In the genomic region with DNA sequence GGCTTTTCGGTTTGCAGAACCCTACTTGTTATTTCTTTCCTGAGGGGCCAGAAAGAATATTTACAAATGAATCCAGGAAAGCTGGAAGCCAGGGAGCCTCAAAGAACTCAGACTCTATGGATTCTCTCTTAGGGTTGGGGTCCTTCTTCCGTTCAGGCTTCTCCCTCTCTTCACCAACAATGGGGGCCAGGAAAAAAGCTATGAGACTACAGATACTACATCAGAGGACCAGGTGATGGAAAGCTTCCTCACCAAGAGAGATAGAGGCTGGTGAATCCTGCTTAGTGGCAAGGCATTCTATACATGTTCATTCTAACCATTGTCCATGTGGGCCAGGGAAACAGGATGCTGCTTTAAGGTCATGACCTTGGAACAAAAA, we compare ENCODE assay signal across 8 mouse cellular contexts.
DNase-seq lines count a peak whose midpoint lies in the region; ATAC-seq and TF ChIP-seq lines count a peak whose summit lies in the region.
"Had no signal": no experiment of that assay in that cellular context is flagged by ENCODE, and none has a peak within 500 bp of the region (broad histone marks: within the 10 kb centered on the region; RNA-seq: fewer than 3 reads in every experiment).

No protein-coding gene starts in this region.

- no peaks in the 10 kb centered on the region for H3K9me3 ChIP-seq in lung, embryonic 14.5 days (ENCODE audit: low read depth, low read length)
- H3K9me3 ChIP-seq in forebrain, embryonic 15.5 days, result no peaks in the 10 kb centered on the region
- no peaks in the 10 kb centered on the region for H3K9me3 ChIP-seq in intestine, embryonic 16.5 days (ENCODE audit: control insufficient read depth, low read length)
- no peaks in the 10 kb centered on the region for H3K9me3 ChIP-seq in neural tube, embryonic 14.5 days (ENCODE audit: control insufficient read depth, low read length)

- H3K27me3 ChIP-seq in lung, embryonic 14.5 days (ENCODE audit: insufficient read depth, low read length), result no peaks in the 10 kb centered on the region
- no peaks in the 10 kb centered on the region for H3K27me3 ChIP-seq in forebrain, embryonic 15.5 days
- H3K27me3 ChIP-seq in intestine, embryonic 16.5 days (replicated peaks; ENCODE audit: control insufficient read depth, insufficient read depth, low read length), result no peaks in the 10 kb centered on the region
- no peaks in the 10 kb centered on the region for H3K27me3 ChIP-seq in neural tube, embryonic 14.5 days (ENCODE audit: control insufficient read depth, insufficient read depth, low read length)

- no peak for ATAC-seq in lung, embryonic 14.5 days (ENCODE audit: insufficient read depth)
- ATAC-seq in forebrain, embryonic 15.5 days (replicated peaks), result no peak
- ATAC-seq in intestine, embryonic 16.5 days, result peak; percentile 3; the same call in 1 of the 2 replicates
- 0 out of 2 replicates have a peak, but pooled peaks have one; percentile 8 for ATAC-seq in neural tube, embryonic 14.5 days (ENCODE audit: low read depth)

- WGBS in lung, embryonic 14.5 days, result 44% methylated on average over 2 of the region's 2 CpGs
- WGBS in forebrain, embryonic 15.5 days, result 14% methylated on average over 2 of the region's 2 CpGs
- WGBS in intestine, embryonic 16.5 days, result 47% methylated on average over 2 of the region's 2 CpGs
- 0% methylated on average over 2 of the region's 2 CpGs for WGBS in neural tube, embryonic 14.5 days

- DNase-seq in lung, embryonic 14.5 days, result no peak
- no peak for DNase-seq in lung, postnatal 10 days
- DNase-seq in adrenal gland, postnatal 14 days, result no peak
- no peak for DNase-seq in adrenal gland, adult 2 months
- DNase-seq: gastrocnemius, postnatal 25 days had no signal

- no peaks in the 10 kb centered on the region for H3K36me3 ChIP-seq in lung, embryonic 14.5 days (ENCODE audit: insufficient read depth)
- H3K36me3 ChIP-seq in forebrain, embryonic 15.5 days, result no peaks in the 10 kb centered on the region
- no peaks in the 10 kb centered on the region for H3K36me3 ChIP-seq in intestine, embryonic 16.5 days (ENCODE audit: control insufficient read depth, insufficient read depth, low read length)
- H3K36me3 ChIP-seq in neural tube, embryonic 14.5 days (ENCODE audit: control insufficient read depth, insufficient read depth, low read length), result no peaks in the 10 kb centered on the region

- H3K4me1 ChIP-seq in lung, embryonic 14.5 days (ENCODE audit: insufficient read depth), result no peaks in the 10 kb centered on the region
- H3K4me1 ChIP-seq in forebrain, embryonic 15.5 days, result peaks cover 35% of the 10 kb centered on the region
- peaks cover 5% of the 10 kb centered on the region; the same call in 1 of the 2 replicates for H3K4me1 ChIP-seq in intestine, embryonic 16.5 days (ENCODE audit: control insufficient read depth, insufficient read depth, low read length)
- H3K4me1 ChIP-seq in neural tube, embryonic 14.5 days (ENCODE audit: control insufficient read depth, insufficient read depth, low read length), result peaks cover 10% of the 10 kb centered on the region

- TF ChIP-seq CTCF in lung, embryonic 14.5 days (IDR thresholded peaks at IDR 0.05; ENCODE audit: low read depth), result no peak

- no peak overlapping the region for H3K27ac ChIP-seq in lung, embryonic 14.5 days (ENCODE audit: low read depth)
- peak overlapping the region; percentile 94 for H3K27ac ChIP-seq in forebrain, embryonic 15.5 days (replicated peaks)
- H3K27ac ChIP-seq in intestine, embryonic 16.5 days (ENCODE audit: low read length), result no peak overlapping the region
- peak overlapping the region; percentile 66 for H3K27ac ChIP-seq in neural tube, embryonic 14.5 days (ENCODE audit: low read depth, low read length)

- no peak overlapping the region for H3K4me3 ChIP-seq in lung, embryonic 14.5 days (ENCODE audit: low read depth, low read length)
- H3K4me3 ChIP-seq in forebrain, embryonic 15.5 days, result peak overlapping the region; percentile 37
- no peak overlapping the region for H3K4me3 ChIP-seq in intestine, embryonic 16.5 days (ENCODE audit: low read length)
- peak overlapping the region; percentile 23; the same call in 1 of the 2 replicates for H3K4me3 ChIP-seq in neural tube, embryonic 14.5 days (ENCODE audit: low read depth, low read length)

- H3K4me2 ChIP-seq in lung, embryonic 14.5 days, result peak overlapping the region; percentile 46
- H3K4me2 ChIP-seq in forebrain, embryonic 15.5 days (replicated peaks), result peak overlapping the region; percentile 66
- H3K4me2 ChIP-seq in intestine, embryonic 16.5 days (ENCODE audit: low read depth, low read length), result 0 out of 2 replicates have a peak overlapping the region, but pooled peaks have one; percentile 48
- peak overlapping the region; percentile 45 for H3K4me2 ChIP-seq in neural tube, embryonic 14.5 days (ENCODE audit: low read depth, low read length)

- no peak overlapping the region for H3K9ac ChIP-seq in lung, embryonic 14.5 days
- H3K9ac ChIP-seq in forebrain, embryonic 15.5 days (replicated peaks), result peak overlapping the region; percentile 55
- H3K9ac ChIP-seq in intestine, embryonic 16.5 days (ENCODE audit: low read depth, low read length), result no peak overlapping the region
- no peak overlapping the region; the same call in 1 of the 2 replicates for H3K9ac ChIP-seq in neural tube, embryonic 14.5 days (replicated peaks; ENCODE audit: low read depth, low read length)

Comparison
In these comparisons a context has a peak if more than half of its experiments do, and no peak if none do; other contexts are left out.
1. ATAC-seq: peak in intestine, embryonic 16.5 days (single experiment) and neural tube, embryonic 14.5 days (single experiment); none in lung, embryonic 14.5 days (single experiment) and forebrain, embryonic 15.5 days (single experiment).
2. H3K27ac ChIP-seq: peak in forebrain, embryonic 15.5 days (single experiment) and neural tube, embryonic 14.5 days (single experiment); none in lung, embryonic 14.5 days (single experiment) and intestine, embryonic 16.5 days (single experiment).
3. H3K4me3 ChIP-seq: peak in forebrain, embryonic 15.5 days (single experiment) and neural tube, embryonic 14.5 days (single experiment); none in lung, embryonic 14.5 days (single experiment) and intestine, embryonic 16.5 days (single experiment).
4. Peak in every context shown above with its lines, with median percentiles within 50 percentile points of each other: H3K4me2 ChIP-seq.